Mouse (Mus musculus): ENCODE measurements at regions not wholly inside any gene's neighbourhood (a gene's known extent, or its start where the extent isn't known, plus 50 kb on each side); places are given as distances from the start of the nearest gene placed in this dataset.
A peak's percentile ranks its signal among the peaks of the same experiment; 100 is the strongest.

DNA sequence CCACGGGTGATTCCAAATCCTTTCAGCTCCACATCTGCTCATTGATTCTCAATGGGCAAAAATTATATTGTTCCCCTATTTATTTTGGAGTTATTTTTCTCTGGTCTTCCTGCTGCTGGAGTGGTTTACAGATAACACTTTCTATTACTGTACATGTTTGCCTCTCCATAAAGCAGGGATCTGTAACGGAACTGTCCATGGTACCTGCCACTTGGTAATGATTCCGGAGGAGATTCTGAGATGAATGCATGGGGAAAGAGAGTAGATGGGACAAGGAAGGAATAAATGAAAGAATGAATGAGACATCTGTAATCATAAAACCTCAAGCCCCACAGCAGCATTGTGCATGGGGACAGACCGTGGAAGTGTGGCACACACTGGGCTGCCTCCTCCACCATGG, 1929.8 kb upstream of the Lrrc6 start:
- TF ChIP-seq POLR2A (IDR thresholded peaks at IDR 0.05; ENCODE audit: insufficient read length, low read depth) (no peak), REST (IDR thresholded peaks at IDR 0.05; ENCODE audit: insufficient read depth, insufficient read length) (peak; percentile 75)
- Histone ChIP-seq H3K4me2 (ENCODE audit: low read depth) (no peak overlapping the region), H3K36me3 (ENCODE audit: control insufficient read depth, insufficient read depth) (no peaks in the 10 kb centered on the region), H3K27me3 (ENCODE audit: control insufficient read depth, insufficient read depth, insufficient read length) (no peaks in the 10 kb centered on the region), H3ac (ENCODE audit: control insufficient read depth, insufficient read length) (no peak overlapping the region), H3K4me3 (no peak overlapping the region), H3K79me2 (ENCODE audit: control insufficient read depth, insufficient read depth) (no peaks in the 10 kb centered on the region)

DNA sequence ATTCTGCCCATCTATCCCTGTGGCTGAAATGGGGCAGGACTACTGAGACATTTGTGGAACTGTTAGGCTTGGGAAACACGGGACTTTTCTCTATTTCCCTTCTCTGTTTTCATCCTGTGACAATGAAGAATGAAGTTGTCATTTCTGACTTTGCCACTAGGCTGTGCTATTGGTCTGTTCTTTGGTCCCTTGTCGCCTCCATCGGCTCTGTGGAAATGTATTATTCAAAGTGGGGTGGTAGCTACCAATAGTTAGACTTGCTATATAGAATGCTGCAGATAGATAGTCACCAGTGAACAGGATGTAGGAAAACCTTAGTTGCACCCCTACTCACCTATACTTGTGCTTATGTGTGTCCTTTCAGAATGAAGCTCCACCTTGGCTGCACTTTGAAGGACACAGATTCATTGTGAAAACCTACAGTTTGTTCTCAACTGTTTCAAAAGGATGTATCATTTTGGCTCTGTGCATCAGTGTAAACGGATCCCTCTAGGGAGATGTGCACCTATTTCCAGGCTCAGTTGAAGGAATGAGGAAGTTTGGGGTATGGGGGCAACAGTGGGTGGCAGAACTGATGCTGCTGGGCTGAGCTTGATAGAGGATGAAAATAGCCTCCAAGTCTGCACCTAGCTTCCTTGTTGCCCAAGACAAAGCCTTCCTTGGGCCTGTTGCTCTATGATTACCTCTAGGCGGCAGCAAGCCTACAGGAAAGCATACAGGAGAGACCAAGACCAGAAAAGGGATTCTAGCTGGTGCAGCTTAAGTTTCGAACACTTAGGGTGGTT, 1927.9 kb upstream of the Lrrc6 start:
- no peak for TF ChIP-seq CEBPB (IDR thresholded peaks at IDR 0.05; ENCODE audit: insufficient read depth, poor library complexity, severe bottlenecking)
- Histone ChIP-seq H3K4me2 (ENCODE audit: low read depth) (no peak overlapping the region), H3K79me2 (ENCODE audit: control insufficient read depth, insufficient read depth) (no peaks in the 10 kb centered on the region), H3ac (ENCODE audit: control insufficient read depth, insufficient read length) (no peak overlapping the region), H3K4me3 (no peak overlapping the region), H3K36me3 (ENCODE audit: control insufficient read depth, insufficient read depth) (no peaks in the 10 kb centered on the region), H3K27me3 (ENCODE audit: control insufficient read depth, insufficient read depth, insufficient read length) (no peaks in the 10 kb centered on the region)

DNA sequence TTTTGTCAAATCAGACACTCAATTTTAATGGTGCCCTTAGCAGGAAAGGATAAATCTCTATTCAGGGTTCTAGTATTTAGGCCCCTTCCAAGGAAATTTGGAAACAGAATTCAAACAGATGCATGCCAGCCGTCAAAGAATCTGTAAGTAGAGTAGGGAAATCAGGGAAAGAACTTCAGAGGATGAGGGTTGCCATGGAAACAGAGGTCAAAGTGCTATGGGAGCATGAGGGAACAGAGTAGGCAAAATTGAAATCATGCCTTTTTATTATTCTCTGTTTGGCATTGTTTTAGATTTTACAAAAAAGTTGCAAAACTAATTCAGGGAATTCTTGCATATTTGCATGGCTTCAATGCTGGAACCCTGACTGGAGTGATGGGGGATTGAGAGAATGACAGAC, 1916.4 kb upstream of the Lrrc6 start:
- no peak overlapping the region for H3K4me2 ChIP-seq (ENCODE audit: low read depth)
- no peaks in the 10 kb centered on the region for H3K27me3 ChIP-seq (ENCODE audit: control insufficient read depth, insufficient read depth, insufficient read length)
- H3K36me3 ChIP-seq (ENCODE audit: control insufficient read depth, insufficient read depth), result no peaks in the 10 kb centered on the region
- H3K4me3 ChIP-seq, result no peak overlapping the region
- no peak for TF ChIP-seq TCF3 (IDR thresholded peaks at IDR 0.05; ENCODE audit: insufficient read length, low read depth)
- no peak for TF ChIP-seq E2F4 (IDR thresholded peaks at IDR 0.05; ENCODE audit: insufficient read depth)
- H3ac ChIP-seq (ENCODE audit: control insufficient read depth, insufficient read length), result no peak overlapping the region
- no peaks in the 10 kb centered on the region for H3K79me2 ChIP-seq (ENCODE audit: control insufficient read depth, insufficient read depth)

DNA sequence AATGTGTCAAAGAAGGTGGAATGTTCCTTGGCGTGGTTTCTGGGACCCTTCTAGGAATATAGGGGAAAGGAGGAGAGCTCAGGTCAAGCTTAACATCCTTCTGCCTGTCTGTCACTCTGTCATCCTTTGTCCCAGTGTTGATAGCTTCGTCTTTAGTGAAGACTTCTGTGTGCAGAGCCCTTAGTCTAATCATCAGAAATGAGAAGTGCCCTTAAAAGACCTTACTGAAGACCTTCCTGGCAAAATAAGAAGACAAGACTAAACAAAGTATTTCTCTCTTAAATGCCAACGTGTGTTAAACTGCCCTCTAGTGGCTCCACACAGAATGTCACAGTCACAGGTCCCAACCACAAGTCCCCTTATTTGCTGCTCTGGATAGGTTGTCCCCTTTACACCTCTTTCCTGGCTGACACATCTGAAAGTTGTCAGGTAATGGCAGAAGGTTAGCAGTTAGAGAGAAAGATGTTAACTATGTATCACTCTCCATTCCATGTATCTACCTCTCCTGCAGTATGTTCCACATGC, 1914.8 kb upstream of the Lrrc6 start:
- Histone ChIP-seq H3K4me2 (ENCODE audit: low read depth) (no peak overlapping the region), H3K79me2 (ENCODE audit: control insufficient read depth, insufficient read depth) (no peaks in the 10 kb centered on the region), H3K27me3 (ENCODE audit: control insufficient read depth, insufficient read depth, insufficient read length) (no peaks in the 10 kb centered on the region), H3K4me3 (no peak overlapping the region), H3ac (ENCODE audit: control insufficient read depth, insufficient read length) (no peak overlapping the region), H3K36me3 (ENCODE audit: control insufficient read depth, insufficient read depth) (no peaks in the 10 kb centered on the region)
- TF ChIP-seq MYOG (IDR thresholded peaks at IDR 0.05; ENCODE audit: control insufficient read depth in 1 of 3, insufficient read depth in 1 of 3, insufficient read length in 2 of 3, low read depth in 2 of 3), result no peak
- TF ChIP-seq POLR2A (IDR thresholded peaks at IDR 0.05; ENCODE audit: insufficient read length, low read depth), result no peak
- no peak for TF ChIP-seq TCF3 (IDR thresholded peaks at IDR 0.05; ENCODE audit: insufficient read length, low read depth)
- TF ChIP-seq REST (IDR thresholded peaks at IDR 0.05; ENCODE audit: insufficient read depth, insufficient read length), result no peak
- TF ChIP-seq E2F4 (IDR thresholded peaks at IDR 0.05; ENCODE audit: insufficient read depth), result no peak
- no peak for TF ChIP-seq CEBPB (IDR thresholded peaks at IDR 0.05; ENCODE audit: insufficient read depth, poor library complexity, severe bottlenecking)

DNA sequence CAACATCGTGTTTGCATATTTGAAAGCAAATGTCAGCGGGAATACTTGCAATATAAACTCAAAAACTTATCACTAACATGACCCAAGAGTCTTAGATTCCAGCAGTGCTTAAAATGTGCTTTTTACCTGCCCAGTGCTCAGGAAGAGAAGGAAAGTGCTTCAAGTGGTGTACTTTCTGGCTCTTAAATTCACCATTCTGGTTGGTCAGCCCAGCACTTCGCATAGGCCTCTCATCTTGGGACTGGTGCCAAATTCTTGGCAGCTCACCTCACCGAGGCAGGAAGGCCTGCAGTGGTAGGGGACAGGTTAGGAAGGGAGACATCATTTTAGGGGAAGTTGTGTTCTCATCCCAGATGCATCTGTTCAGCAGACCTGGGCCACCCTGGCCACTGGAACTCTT, 1913.3 kb upstream of the Lrrc6 start:
- H3K36me3 ChIP-seq (ENCODE audit: control insufficient read depth, insufficient read depth), result no peaks in the 10 kb centered on the region
- no peak for TF ChIP-seq TCF12 (IDR thresholded peaks at IDR 0.05; ENCODE audit: insufficient read depth, poor library complexity, severe bottlenecking)
- no peak for TF ChIP-seq MAX (IDR thresholded peaks at IDR 0.05; ENCODE audit: low read depth)
- H3K79me2 ChIP-seq (ENCODE audit: control insufficient read depth, insufficient read depth), result no peaks in the 10 kb centered on the region

DNA sequence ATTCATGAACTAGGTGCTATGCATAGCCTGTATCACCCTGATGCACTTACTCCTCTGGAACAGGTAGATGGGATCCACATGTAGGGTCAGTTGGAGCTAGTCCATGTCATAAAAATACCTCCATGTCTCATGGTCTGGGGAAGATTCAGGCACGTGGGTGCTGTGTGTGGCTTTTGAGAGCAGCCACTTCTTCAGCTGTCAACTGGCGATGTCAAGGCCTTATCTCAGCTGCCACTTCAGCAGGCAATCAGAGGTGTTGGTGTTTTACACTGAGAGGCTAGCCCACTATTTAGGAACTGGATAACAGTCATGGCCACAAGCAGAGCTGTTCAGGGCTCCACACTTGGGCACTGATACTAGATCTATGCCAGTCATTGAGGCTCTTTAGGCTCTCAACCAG, 1912.0 kb upstream of the Lrrc6 start:
- Histone ChIP-seq H3K79me2 (ENCODE audit: control insufficient read depth, insufficient read depth) (no peaks in the 10 kb centered on the region), H3K4me3 (no peak overlapping the region), H3K4me2 (ENCODE audit: low read depth) (no peak overlapping the region), H3ac (ENCODE audit: control insufficient read depth, insufficient read length) (no peak overlapping the region), H3K36me3 (ENCODE audit: control insufficient read depth, insufficient read depth) (no peaks in the 10 kb centered on the region), H3K27me3 (ENCODE audit: control insufficient read depth, insufficient read depth, insufficient read length) (no peaks in the 10 kb centered on the region)
- TF ChIP-seq POLR2AphosphoS2 (IDR thresholded peaks at IDR 0.05; ENCODE audit: insufficient read length, low read depth) (no peak), MYOD1 (IDR thresholded peaks at IDR 0.05; ENCODE audit: control insufficient read depth in 1 of 3, insufficient read length in 2 of 3, low read depth in 2 of 3) (peak in 1 of 3 experiments; percentile 37)

More for the DNA sequence above, 1913.3 kb upstream of the Lrrc6 start:
- Histone ChIP-seq H3ac (ENCODE audit: control insufficient read depth, insufficient read length) (no peak overlapping the region), H3K4me2 (ENCODE audit: low read depth) (no peak overlapping the region), H3K4me3 (no peak overlapping the region), H3K27me3 (ENCODE audit: control insufficient read depth, insufficient read depth, insufficient read length) (no peaks in the 10 kb centered on the region)

DNA sequence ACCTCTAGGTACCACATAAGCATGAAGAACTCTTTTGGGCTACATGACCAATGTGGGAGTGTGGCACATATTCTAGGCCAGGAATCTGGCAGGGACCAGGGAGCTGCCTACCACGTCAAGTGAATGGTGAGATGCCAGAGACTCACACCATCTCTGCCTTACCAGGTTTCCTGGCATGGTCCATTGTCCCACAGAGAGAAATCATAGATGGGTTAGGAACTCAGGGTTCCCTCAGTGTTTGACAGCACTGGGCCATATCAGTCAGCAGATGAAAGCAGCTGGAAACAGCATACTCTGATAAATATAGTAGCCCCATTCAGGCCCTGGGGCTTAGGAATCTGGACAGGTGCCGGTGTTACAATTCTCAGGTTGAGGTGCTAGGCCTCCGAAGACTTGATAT, 1911.4 kb upstream of the Lrrc6 start:
- no peaks in the 10 kb centered on the region for H3K36me3 ChIP-seq (ENCODE audit: control insufficient read depth, insufficient read depth)
- no peak for TF ChIP-seq E2F4 (IDR thresholded peaks at IDR 0.05; ENCODE audit: insufficient read depth)
- TF ChIP-seq POLR2A (IDR thresholded peaks at IDR 0.05; ENCODE audit: insufficient read length, low read depth), result no peak
- no peak for TF ChIP-seq POLR2AphosphoS2 (IDR thresholded peaks at IDR 0.05; ENCODE audit: insufficient read length, low read depth)
- TF ChIP-seq MYOG (IDR thresholded peaks at IDR 0.05; ENCODE audit: control insufficient read depth in 1 of 3, insufficient read depth in 1 of 3, insufficient read length in 2 of 3, low read depth in 2 of 3), result no peak
- TF ChIP-seq REST (IDR thresholded peaks at IDR 0.05; ENCODE audit: insufficient read depth, insufficient read length), result no peak
- no peak for TF ChIP-seq TCF12 (IDR thresholded peaks at IDR 0.05; ENCODE audit: insufficient read depth, poor library complexity, severe bottlenecking)
- no peak for TF ChIP-seq CEBPB (IDR thresholded peaks at IDR 0.05; ENCODE audit: insufficient read depth, poor library complexity, severe bottlenecking)
- no peak for TF ChIP-seq SRF (IDR thresholded peaks at IDR 0.05; ENCODE audit: control insufficient read depth, insufficient read length, low read depth)
- no peak for TF ChIP-seq MYOD1 (IDR thresholded peaks at IDR 0.05; ENCODE audit: control insufficient read depth in 1 of 3, insufficient read length in 2 of 3, low read depth in 2 of 3)
- no peak for TF ChIP-seq MAX (IDR thresholded peaks at IDR 0.05; ENCODE audit: low read depth)
- no peak for TF ChIP-seq USF1 (IDR thresholded peaks at IDR 0.05; ENCODE audit: low read depth)
- TF ChIP-seq TCF3 (IDR thresholded peaks at IDR 0.05; ENCODE audit: insufficient read length, low read depth), result no peak
- H3K79me2 ChIP-seq (ENCODE audit: control insufficient read depth, insufficient read depth), result no peaks in the 10 kb centered on the region
- H3K4me2 ChIP-seq (ENCODE audit: low read depth), result no peak overlapping the region
- H3K4me3 ChIP-seq, result no peak overlapping the region
- H3K27me3 ChIP-seq (ENCODE audit: control insufficient read depth, insufficient read depth, insufficient read length), result no peaks in the 10 kb centered on the region
- H3ac ChIP-seq (ENCODE audit: control insufficient read depth, insufficient read length), result no peak overlapping the region
